Mouse (Mus musculus): ENCODE results near the gene Osbpl6. TPM values are rescaled to one million over a fixed set of nuclear protein-coding genes. Genes with fewer than 3 reads are reported as not detected.

Gene Osbpl6
- total and polyA plus RNA-seq, 3 experiments, result 0.04 TPM; not detected in 2

- TF ChIP-seq MAZ (IDR thresholded peaks at IDR 0.05; ENCODE audit: low read depth, low read length) (0 out of 2 replicates have a peak, but pooled peaks have one; percentile 49), CTCF (IDR thresholded peaks at IDR 0.05 in 2 of 3, conservative IDR thresholded peaks at IDR 0.05 in 1 of 3; ENCODE audit: control insufficient read depth in 1 of 3, insufficient read depth in 1 of 3, low read depth in 2 of 3, low read length in 3 of 3, poor library complexity in 1 of 3, severe bottlenecking in 1 of 3) (peak; percentile 59 to 84 (median 75); a peak in 5 of 6 replicates), MXI1 (IDR thresholded peaks at IDR 0.05; ENCODE audit: low read depth, low read length) (peak; percentile 89), NRF1 (IDR thresholded peaks at IDR 0.05; ENCODE audit: insufficient read depth, low read depth, low read length, poor library complexity, severe bottlenecking) (0 out of 2 replicates have a peak, but pooled peaks have one; percentile 8), HCFC1 (IDR thresholded peaks at IDR 0.05; ENCODE audit: low read depth, low read length) (peak; percentile 88), POLR2AphosphoS5 (IDR thresholded peaks at IDR 0.05; ENCODE audit: borderline replicate concordance, low read depth, low read length) (no peak), ZKSCAN1 (IDR thresholded peaks at IDR 0.05; ENCODE audit: low read depth, low read length) (no peak), POLR2A (IDR thresholded peaks at IDR 0.05; ENCODE audit: control insufficient read depth in 1 of 2, insufficient read depth in 1 of 2, low read depth in 1 of 2, low read length in 2 of 2, poor library complexity in 1 of 2) (peak; percentile 46 to 76; a peak in 2 of 4 replicates), JUND (IDR thresholded peaks at IDR 0.05; ENCODE audit: low read depth, low read length) (no peak), RAD21 (IDR thresholded peaks at IDR 0.05; ENCODE audit: low read depth, low read length) (no peak), E2F4 (IDR thresholded peaks at IDR 0.05; ENCODE audit: borderline replicate concordance, low read depth, low read length) (peak; percentile 67; the same call in 1 of the 2 replicates), POLR2AphosphoS2 (IDR thresholded peaks at IDR 0.05; ENCODE audit: low read length) (no peak; the same call in 1 of the 2 replicates), KAT2A (conservative IDR thresholded peaks at IDR 0.05; ENCODE audit: low read depth, low read length) (peak; percentile 48; the same call in 1 of the 2 replicates), MYC (IDR thresholded peaks at IDR 0.05; ENCODE audit: low read depth, low read length) (peak; percentile 79), TBP (IDR thresholded peaks at IDR 0.05; ENCODE audit: low read depth, low read length) (peak; percentile 57; the same call in 1 of the 2 replicates), MAFK (IDR thresholded peaks at IDR 0.05; ENCODE audit: borderline replicate concordance, low read depth, low read length) (no peak), ETS1 (IDR thresholded peaks at IDR 0.05; ENCODE audit: low read depth, low read length) (0 out of 2 replicates have a peak, but pooled peaks have one; percentile 24), TCF12 (IDR thresholded peaks at IDR 0.05; ENCODE audit: low read depth, low read length) (peak; percentile 46), SIN3A (IDR thresholded peaks at IDR 0.05; ENCODE audit: low read length) (peak; percentile 89), ZMIZ1 (IDR thresholded peaks at IDR 0.05; ENCODE audit: low read depth, low read length) (peak; percentile 53; the same call in 1 of the 2 replicates), CHD1 (IDR thresholded peaks at IDR 0.05; ENCODE audit: low read depth, low read length) (no peak), NELFE (IDR thresholded peaks at IDR 0.05; ENCODE audit: low read depth, low read length) (peak; percentile 80; the same call in 1 of the 2 replicates)
Observed at GRCm38 (mm10) chr2:76369821-76370655, 36.3 kb upstream of the Osbpl6 start, which contains the start of gene Rbm45 (continued).

GRCm38 (mm10) chr2:76370656-76370922 lies 35.7 kb upstream of the Osbpl6 start:
- Histone ChIP-seq H3K4me3 (ENCODE audit: control insufficient read depth in 1 of 2, insufficient read depth in 1 of 2, low read depth in 2 of 2, low read length in 2 of 2) (peak overlapping the region; percentile 71 to 94), H3K9me3 (replicated peaks; ENCODE audit: insufficient read depth, low read length) (no peaks in the 10 kb centered on the region), H3K9ac (ENCODE audit: control insufficient read depth, low read depth, low read length, poor library complexity, severe bottlenecking) (peak overlapping the region; percentile 98), H3K4me1 (ENCODE audit: control insufficient read depth in 1 of 2, insufficient read depth in 2 of 2, low read length in 2 of 2) (peaks cover 3 to 17% of the 10 kb centered on the region in 2 experiments), H3K27ac (ENCODE audit: control insufficient read depth, low read depth, low read length) (peak overlapping the region; percentile 89), H3K79me2 (ENCODE audit: control insufficient read depth, insufficient read depth, low read length, poor library complexity) (peaks cover 12% of the 10 kb centered on the region), H3K27me3 (ENCODE audit: control insufficient read depth in 1 of 2, insufficient read depth in 2 of 2, low read length in 2 of 2) (no peaks in the 10 kb centered on the region), H3K36me3 (ENCODE audit: control insufficient read depth in 1 of 2, insufficient read depth in 2 of 2, low read length in 2 of 2) (peaks cover 4 to 22% of the 10 kb centered on the region in 2 experiments)
- DNase-seq (ENCODE audit: low read depth, low spot score), result no peak
- TF ChIP-seq POLR2A (IDR thresholded peaks at IDR 0.05; ENCODE audit: control insufficient read depth in 1 of 2, insufficient read depth in 1 of 2, low read depth in 1 of 2, low read length in 2 of 2, poor library complexity in 1 of 2) (no peak), GATA1 (IDR thresholded peaks at IDR 0.05; ENCODE audit: low read depth, low read length) (no peak), GABPA (IDR thresholded peaks at IDR 0.05; ENCODE audit: low read depth, low read length) (no peak), TCF12 (IDR thresholded peaks at IDR 0.05; ENCODE audit: low read depth, low read length) (no peak), TAL1 (IDR thresholded peaks at IDR 0.05; ENCODE audit: low read length) (no peak), RCOR1 (IDR thresholded peaks at IDR 0.05; ENCODE audit: low read depth, low read length) (no peak), ZC3H11A (IDR thresholded peaks at IDR 0.05; ENCODE audit: low read depth, low read length) (no peak), MAFK (IDR thresholded peaks at IDR 0.05; ENCODE audit: borderline replicate concordance, low read depth, low read length) (no peak), E2F4 (IDR thresholded peaks at IDR 0.05; ENCODE audit: borderline replicate concordance, low read depth, low read length) (no peak), SIN3A (IDR thresholded peaks at IDR 0.05; ENCODE audit: low read length) (no peak; the same call in 1 of the 2 replicates), MAX (IDR thresholded peaks at IDR 0.05; ENCODE audit: low read length) (no peak), CTCF (IDR thresholded peaks at IDR 0.05 in 2 of 3, conservative IDR thresholded peaks at IDR 0.05 in 1 of 3; ENCODE audit: control insufficient read depth in 1 of 3, insufficient read depth in 1 of 3, low read depth in 2 of 3, low read length in 3 of 3, poor library complexity in 1 of 3, severe bottlenecking in 1 of 3) (no peak), ZNF384 (IDR thresholded peaks at IDR 0.05; ENCODE audit: low read depth, low read length) (no peak), JUND (IDR thresholded peaks at IDR 0.05; ENCODE audit: low read depth, low read length) (no peak)

Data from MEL (cell line).